Mouse (Mus musculus): ENCODE measurements around the gene Abtb2. TPM values are rescaled to one million over a fixed set of nuclear protein-coding genes. Genes with fewer than 3 reads are reported as not detected.
"Not testable (repeated sequence)": the region's sequence is repeated elsewhere in the genome, so short reads cannot be mapped to it uniquely, and the experiment has no call there.

The Abtb2 gene
- polyA plus RNA-seq (2021): 6.0 TPM

GRCm38 (mm10) chr2:103565732-103566422, at the start of gene Abtb2:
Gene Abtb2 (plus strand): TSS chr2:103566310.
- POLR2A ChIA-PET: interaction anchor here (1.0 to 1.5 kb wide), 4 partner anchors 11 to 173 kb away, joined by 3 to 4 read pairs (median 4); no protein-coding TSS in a partner anchor
- no peak for TF ChIP-seq CTCF (IDR thresholded peaks at IDR 0.05)
- DNase-seq (ENCODE audit: low read depth, low spot score) (no peak), ATAC-seq (peak; percentile 96)
- CTCF ChIA-PET: interaction anchor here (0.9 to 6.5 kb wide), 8 partner anchors 23 to 179 kb away, joined by 3 to 75 read pairs (median 4); no protein-coding TSS in a partner anchor
- peaks cover 9% of the 10 kb centered on the region for H3K27me3 ChIP-seq
- in situ Hi-C loops (cut with MboI; ENCODE audit: low pct_unique_long_range_greater_than_20kb): loop anchor here (5.0 to 10.0 kb wide), 5 partner anchors 96 to 419 kb away; no protein-coding TSS in a partner anchor

DNA sequence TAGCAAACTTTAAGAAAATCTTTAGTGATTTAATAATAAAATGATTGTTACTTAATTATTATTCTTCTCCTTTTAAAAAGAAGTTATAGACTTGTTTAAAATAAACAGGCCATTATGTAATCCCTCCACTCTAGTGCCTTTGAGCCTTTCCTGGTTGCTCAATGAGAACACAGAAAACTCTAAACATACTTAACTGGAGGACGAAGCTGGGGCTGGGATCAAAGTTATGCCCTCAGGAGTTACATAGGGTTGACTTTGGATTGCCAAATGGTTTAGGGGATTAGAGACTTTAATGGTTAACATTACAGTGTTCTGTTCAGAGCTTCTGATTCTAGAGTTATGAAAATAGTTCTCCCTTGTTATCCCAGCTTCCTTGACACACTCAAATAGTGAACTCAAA, 49.6 kb upstream of the Abtb2 start:
- in situ Hi-C loops (cut with MboI; ENCODE audit: low pct_unique_long_range_greater_than_20kb): no loop called here
- ATAC-seq: no peak
- ChIA-PET POLR2A (no interaction called here), CTCF (interaction anchor here (0.7 kb wide), 1 partner anchor 17 kb away, joined by 3 read pairs; no protein-coding TSS in a partner anchor)
- no peak for TF ChIP-seq CTCF (IDR thresholded peaks at IDR 0.05)
- no peak for DNase-seq (ENCODE audit: low read depth, low spot score)
- peaks cover 22% of the 10 kb centered on the region for H3K27me3 ChIP-seq

GRCm38 (mm10) chr2:103525596-103525995, 40.5 kb upstream of the Abtb2 start:
- ChIA-PET POLR2A (no interaction called here), CTCF (no interaction called here)
- TF ChIP-seq CTCF (IDR thresholded peaks at IDR 0.05): no peak
- in situ Hi-C loops (cut with MboI; ENCODE audit: low pct_unique_long_range_greater_than_20kb): no loop called here
- peaks cover 17% of the 10 kb centered on the region for H3K27me3 ChIP-seq
- DNase-seq (ENCODE audit: low read depth, low spot score) (no peak), ATAC-seq (no peak)

GRCm38 (mm10) chr2:103547132-103547531, 19.0 kb upstream of the Abtb2 start:
- peak; percentile 98 for TF ChIP-seq CTCF (IDR thresholded peaks at IDR 0.05)
- no peaks in the 10 kb centered on the region for H3K27me3 ChIP-seq
- DNase-seq (ENCODE audit: low read depth, low spot score) (no peak), ATAC-seq (no peak)
- ChIA-PET CTCF (interaction anchor here (0.6 to 6.9 kb wide), 20 partner anchors 10 to 237 kb away, joined by 3 to 99 read pairs (median 6); no protein-coding TSS in a partner anchor), POLR2A (no interaction called here)
- in situ Hi-C loops (cut with MboI; ENCODE audit: low pct_unique_long_range_greater_than_20kb): loop anchor here (5.0 to 10.0 kb wide), 2 partner anchors 90 to 452 kb away; no protein-coding TSS in a partner anchor

DNA sequence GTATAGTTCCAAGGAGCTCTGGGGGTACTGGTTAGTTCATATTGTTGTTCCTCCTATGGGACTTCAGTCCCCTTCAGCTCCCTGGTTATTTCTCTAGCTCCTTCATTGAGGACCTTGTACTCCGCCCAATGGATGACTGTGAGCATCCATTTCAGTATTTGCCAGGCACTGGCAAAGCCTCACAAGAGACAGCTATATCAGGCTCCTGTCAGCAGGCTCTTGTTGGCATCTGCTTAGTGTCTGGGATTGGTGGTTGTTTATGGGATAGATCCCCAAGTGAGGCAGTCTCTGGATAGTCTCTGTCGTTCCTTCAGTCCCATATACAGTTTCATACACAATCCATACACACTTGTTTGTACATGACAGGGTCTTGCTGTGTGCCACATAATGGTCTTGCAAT, 15.8 kb upstream of the Abtb2 start:
- in situ Hi-C loops (cut with MboI; ENCODE audit: low pct_unique_long_range_greater_than_20kb); DNase-seq (ENCODE audit: low read depth, low spot score); H3K27me3 ChIP-seq; ATAC-seq; POLR2A ChIA-PET: not testable (repeated sequence)
- CTCF ChIA-PET: interaction anchor here (0.8 to 6.9 kb wide), 2 partner anchors 93 kb away, joined by 3 to 99 read pairs; no protein-coding TSS in a partner anchor

DNA sequence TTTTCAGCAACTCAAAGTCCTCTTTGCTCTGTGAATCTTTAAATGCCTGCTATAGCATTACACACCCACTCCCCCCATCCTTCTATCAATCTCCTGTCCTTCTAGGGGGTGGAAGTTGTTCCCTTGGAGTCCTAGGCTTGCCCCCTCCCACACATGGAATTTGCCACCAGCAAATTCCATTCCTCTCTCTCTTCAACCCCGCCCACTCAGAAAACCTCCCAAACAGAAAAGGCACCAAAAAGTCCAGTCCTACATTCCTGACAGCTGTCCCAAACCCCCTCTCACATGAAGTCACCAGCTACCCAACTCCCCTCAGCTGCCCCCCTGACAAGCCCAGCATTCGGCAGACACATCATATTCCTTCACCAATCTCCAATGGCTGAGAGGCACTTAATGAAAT, 12.1 kb upstream of the Abtb2 start:
- ATAC-seq (no peak), DNase-seq (ENCODE audit: low read depth, low spot score) (no peak)
- in situ Hi-C loops (cut with MboI; ENCODE audit: low pct_unique_long_range_greater_than_20kb): no loop called here
- ChIA-PET POLR2A (no interaction called here), CTCF (interaction anchor here (1.3 to 3.0 kb wide), 3 partner anchors 78 to 165 kb away, joined by 3 to 10 read pairs (median 3); no protein-coding TSS in a partner anchor)
- TF ChIP-seq CTCF (IDR thresholded peaks at IDR 0.05): no peak
- no peaks in the 10 kb centered on the region for H3K27me3 ChIP-seq

DNA sequence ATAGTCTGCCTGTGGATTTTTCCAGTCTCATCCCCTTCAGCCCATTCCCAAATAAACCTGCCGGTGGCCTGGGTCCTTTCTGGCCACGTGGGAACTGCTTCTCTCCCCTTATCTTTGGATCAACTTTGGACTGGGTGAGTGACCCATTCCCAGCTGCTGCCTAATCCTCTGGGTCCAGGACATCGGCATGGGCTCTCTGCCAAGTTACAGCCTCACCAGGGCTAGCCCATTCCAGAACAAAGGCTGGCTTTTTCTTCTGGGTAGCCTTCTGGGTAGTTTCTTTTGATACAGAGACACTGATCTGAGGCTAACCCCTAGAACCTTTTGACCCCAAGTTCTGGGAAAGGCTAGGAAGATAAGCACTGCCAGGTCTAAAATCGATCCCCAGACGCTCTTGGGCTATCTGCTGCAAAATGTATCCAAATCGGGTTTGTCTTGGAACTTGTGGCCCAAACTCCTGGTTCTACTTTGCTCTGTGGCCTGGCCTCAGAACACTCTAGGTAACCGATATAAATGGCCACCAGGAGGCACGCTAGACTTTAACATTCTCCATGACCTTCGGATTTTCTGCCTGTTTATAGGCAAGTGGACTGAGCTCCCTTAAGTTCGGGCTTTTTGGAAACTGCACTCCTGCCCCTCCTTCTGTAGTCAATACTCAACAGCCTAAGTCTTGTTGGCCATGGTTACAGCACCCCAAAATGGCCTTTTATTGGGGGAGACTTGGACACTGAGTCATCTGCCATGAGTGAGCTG, 9.8 kb upstream of the Abtb2 start:
- no peaks in the 10 kb centered on the region for H3K27me3 ChIP-seq
- ATAC-seq: no peak
- ChIA-PET POLR2A (no interaction called here), CTCF (interaction anchor here (2.0 kb wide), 1 partner anchor 10 kb away, joined by 11 read pairs; no protein-coding TSS in a partner anchor)
- DNase-seq (ENCODE audit: low read depth, low spot score): no peak
- no peak for TF ChIP-seq CTCF (IDR thresholded peaks at IDR 0.05)
- in situ Hi-C loops (cut with MboI; ENCODE audit: low pct_unique_long_range_greater_than_20kb): no loop called here

- DNase-seq (ENCODE audit: low read depth, low spot score) (no peak), ATAC-seq (no peak)
- CTCF ChIA-PET: interaction anchor here (1.1 to 2.5 kb wide), 4 partner anchors 9 to 158 kb away, joined by 3 to 7 read pairs (median 4); no protein-coding TSS in a partner anchor
- POLR2A ChIA-PET: no interaction called here
- H3K27me3 ChIP-seq: peaks cover 9% of the 10 kb centered on the region
- in situ Hi-C loops (cut with MboI; ENCODE audit: low pct_unique_long_range_greater_than_20kb): loop anchor here (10.0 kb wide), 3 partner anchors 184 to 424 kb away; no protein-coding TSS in a partner anchor
- no peak for TF ChIP-seq CTCF (IDR thresholded peaks at IDR 0.05)
Measured at GRCm38 (mm10) chr2:103560955-103561354, 5.2 kb upstream of the Abtb2 start.

GRCm38 (mm10) chr2:103564427-103565023, 1.6 kb upstream of the Abtb2 start:
- in situ Hi-C loops (cut with MboI; ENCODE audit: low pct_unique_long_range_greater_than_20kb): loop anchor here (5.0 to 10.0 kb wide), 5 partner anchors 98 to 420 kb away; no protein-coding TSS in a partner anchor
- no peak for ATAC-seq
- POLR2A ChIA-PET: interaction anchor here (0.7 kb wide), 1 partner anchor 205 kb away, joined by 3 read pairs; no protein-coding TSS in a partner anchor
- CTCF ChIA-PET: interaction anchor here (0.7 to 6.5 kb wide), 7 partner anchors 17 to 187 kb away, joined by 3 to 75 read pairs (median 3); no protein-coding TSS in a partner anchor
- H3K27me3 ChIP-seq: peaks cover 9% of the 10 kb centered on the region
- DNase-seq (ENCODE audit: low read depth, low spot score): no peak
- TF ChIP-seq CTCF (IDR thresholded peaks at IDR 0.05): no peak

GRCm38 (mm10) chr2:103565171-103565591, 929 bp upstream of the Abtb2 start:
- ATAC-seq (no peak), DNase-seq (ENCODE audit: low read depth, low spot score) (no peak)
- in situ Hi-C loops (cut with MboI; ENCODE audit: low pct_unique_long_range_greater_than_20kb): loop anchor here (5.0 to 10.0 kb wide), 5 partner anchors 97 to 420 kb away; no protein-coding TSS in a partner anchor
- H3K27me3 ChIP-seq: peaks cover 9% of the 10 kb centered on the region
- POLR2A ChIA-PET: interaction anchor here (0.7 kb wide), 1 partner anchor 204 kb away, joined by 3 read pairs; no protein-coding TSS in a partner anchor
- CTCF ChIA-PET: interaction anchor here (0.9 to 6.5 kb wide), 4 partner anchors 103 to 180 kb away, joined by 3 to 75 read pairs (median 16); no protein-coding TSS in a partner anchor
- TF ChIP-seq CTCF (IDR thresholded peaks at IDR 0.05): no peak
